Mouse (Mus musculus) brain, embryonic 18.5 days (tissue): ENCODE measurements around the gene Samd1.

ENCODE experiments used
- DNase-seq: peaks from one replicate; pipeline ENCODE4 v3.0.0-alpha.2; 2012; ENCODE audit warnings: low read depth, low spot score

The Samd1 gene

GRCm38 (mm10) chr8:83997511-83998141 lies at the start of gene Samd1:
TSS of gene Samd1 (plus strand) at chr8:83997672.
- no peak for DNase-seq

GRCm38 (mm10) chr8:83954749-83955105 lies 42.7 kb upstream of the Samd1 start:
- no peak for DNase-seq

GRCm38 (mm10) chr8:83955106-83955957 lies 42.1 kb upstream of the Samd1 start, which contains the start of the genes Gm10644 and Asf1b:
TSS of gene Gm10644 (minus strand) at chr8:83955205.
TSS of gene Asf1b (plus strand) at chr8:83955507.
- peak; percentile 100 for DNase-seq

- DNase-seq, result no peak
Observed at GRCm38 (mm10) chr8:83955958-83956218, 41.6 kb upstream of the Samd1 start.

DNA sequence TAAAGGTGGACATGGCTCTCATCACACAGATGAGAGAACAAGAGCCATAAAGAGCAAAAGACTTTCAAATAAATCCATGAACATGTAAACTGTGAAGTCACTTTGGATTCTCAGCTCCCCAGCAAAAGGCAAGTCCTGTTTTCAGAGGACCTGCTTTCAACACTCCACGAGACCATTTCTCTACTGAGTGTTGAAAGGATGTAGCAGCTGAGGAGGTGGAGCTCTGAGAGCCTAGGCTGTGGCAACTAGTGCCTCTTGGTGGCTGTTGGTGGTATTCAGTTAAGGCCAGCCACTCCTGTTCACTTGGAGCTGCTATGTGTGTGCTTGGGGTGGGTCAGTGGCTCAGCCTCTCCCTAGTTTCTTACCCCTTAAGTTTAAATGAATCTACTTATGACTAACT lies 40.7 kb upstream of the Samd1 start:
- DNase-seq, result no peak

DNA sequence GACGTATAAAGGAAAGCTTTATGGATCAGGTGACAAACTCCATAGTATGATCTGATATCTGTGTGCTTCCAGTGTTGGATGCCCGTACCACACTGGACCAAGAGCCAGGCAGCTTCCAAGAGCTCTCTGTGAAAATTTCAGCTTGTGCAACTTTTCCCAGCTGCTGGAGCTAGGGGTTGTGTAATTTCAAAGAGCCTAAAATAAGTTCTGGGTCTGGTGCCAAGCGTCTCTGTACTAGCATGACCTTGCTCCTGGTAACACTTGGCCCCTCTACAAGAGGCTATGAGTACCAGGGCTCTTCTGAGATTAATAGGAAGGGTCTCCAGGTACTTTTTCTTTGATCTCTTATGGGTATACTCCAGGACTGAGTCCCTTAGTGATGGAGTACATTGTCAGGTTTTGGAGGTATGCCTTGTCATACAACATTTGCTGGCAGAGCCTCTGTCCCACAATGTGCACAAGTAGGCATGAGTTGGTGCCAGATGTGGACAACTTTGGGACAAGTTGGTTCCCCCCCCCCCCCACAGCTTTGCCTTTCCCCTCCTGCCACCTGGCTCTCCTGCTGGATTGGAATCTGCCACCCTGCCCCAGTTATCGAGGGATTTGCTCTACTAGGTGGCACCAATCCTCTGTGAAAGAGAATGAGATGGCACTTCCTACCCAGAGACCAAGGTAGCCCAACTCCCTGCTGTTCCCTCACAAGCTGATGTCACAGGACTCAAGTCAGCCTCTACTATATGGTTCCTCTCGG lies 33.3 kb upstream of the Samd1 start:
- DNase-seq, result no peak

DNA sequence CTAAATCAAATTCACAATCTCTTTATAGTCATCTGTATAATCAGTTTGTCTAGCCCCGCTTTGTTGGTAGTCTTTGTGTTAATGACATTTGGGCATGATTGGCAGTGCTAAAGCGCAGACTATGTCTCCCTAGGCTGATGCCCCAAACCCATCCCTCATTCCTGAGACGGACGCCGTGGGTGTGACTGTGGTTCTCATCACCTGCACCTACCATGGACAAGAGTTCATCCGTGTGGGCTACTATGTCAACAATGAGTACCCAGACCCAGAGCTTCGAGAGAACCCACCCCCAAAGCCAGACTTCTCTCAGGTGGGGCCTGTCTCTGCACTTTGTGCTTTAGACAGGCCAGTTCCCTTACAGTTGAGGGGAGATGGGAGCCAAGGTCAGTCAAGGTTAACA lies 29.8 kb upstream of the Samd1 start:
- DNase-seq, result no peak

DNA sequence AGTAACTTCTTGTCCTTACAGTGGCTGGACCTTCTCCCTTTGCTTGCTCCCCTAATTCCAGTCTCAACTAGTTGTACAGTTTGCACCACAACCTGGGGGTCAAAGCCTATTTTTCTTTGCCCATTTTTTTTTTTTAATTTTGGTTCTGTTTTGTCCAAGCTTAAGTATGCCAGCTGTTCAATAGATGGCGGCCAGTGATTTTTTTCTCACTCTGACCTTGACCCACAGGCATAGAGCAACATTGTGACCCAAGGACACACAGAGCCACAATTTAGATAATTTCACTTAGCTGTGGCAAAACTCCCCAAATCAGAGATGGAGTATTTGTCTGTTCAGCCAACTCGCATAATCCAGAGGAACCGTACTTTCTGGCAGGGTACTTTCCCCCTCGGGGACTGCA lies 26.4 kb upstream of the Samd1 start:
- no peak for DNase-seq

- no peak for DNase-seq
Observed at GRCm38 (mm10) chr8:83971661-83972060, 25.8 kb upstream of the Samd1 start.

DNA sequence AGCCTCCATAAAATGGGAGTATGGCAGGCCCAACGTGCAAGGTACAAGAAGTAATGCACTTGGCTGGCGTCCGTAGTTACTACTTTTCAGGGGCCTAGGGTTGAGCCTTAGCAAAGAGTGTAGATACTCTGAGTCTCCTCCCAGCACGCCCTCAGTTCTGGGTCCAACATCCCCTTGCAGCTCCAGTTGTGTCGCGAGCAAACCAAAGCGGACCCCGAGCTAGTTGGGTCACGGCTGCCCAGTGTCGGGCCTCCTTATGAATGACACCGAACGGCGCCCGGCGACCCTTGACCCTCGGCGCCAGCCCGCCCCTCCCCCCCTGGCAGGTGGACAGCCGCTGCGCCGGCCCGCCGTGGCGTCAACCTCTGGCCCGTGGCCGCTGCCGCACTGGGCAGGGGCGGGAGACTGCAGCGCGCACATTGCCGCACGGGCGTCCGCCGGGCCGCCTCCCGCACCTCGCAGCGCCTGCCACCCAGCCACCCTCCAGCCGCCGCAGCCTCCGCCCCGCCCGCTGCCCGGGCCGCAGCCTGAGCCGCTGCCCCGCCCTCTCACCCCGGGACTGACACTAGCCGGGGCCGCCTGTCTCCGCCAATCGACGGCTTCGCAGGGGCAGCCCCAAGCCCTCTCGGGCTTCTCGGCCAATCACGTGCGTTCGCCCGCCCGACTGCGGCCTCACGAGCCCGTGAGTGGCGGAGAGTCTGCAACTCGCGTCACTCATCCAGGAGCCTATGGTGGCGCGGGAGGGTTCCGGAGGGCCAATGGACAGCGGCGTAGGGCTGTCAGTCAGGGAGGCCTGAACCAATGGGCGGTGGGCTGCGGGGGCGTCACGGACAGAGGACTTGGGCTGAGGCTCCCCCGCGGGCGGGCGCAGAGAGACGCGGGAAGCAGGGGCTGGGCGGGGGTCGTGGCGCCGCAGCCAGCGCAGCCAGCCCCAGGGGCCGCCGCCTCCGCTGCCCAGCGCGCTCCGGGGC lies 25.0 kb upstream of the Samd1 start, which contains the start of gene Prkaca:
Gene Prkaca (plus strand): TSS at position 844 of the 971 bp plus-strand sequence.
- DNase-seq, result peak; percentile 99

GRCm38 (mm10) chr8:83973161-83974031 lies 24.1 kb upstream of the Samd1 start:
- no peak for DNase-seq

- DNase-seq, result no peak
Observed at GRCm38 (mm10) chr8:83974521-83974920, 23.0 kb upstream of the Samd1 start.

DNA sequence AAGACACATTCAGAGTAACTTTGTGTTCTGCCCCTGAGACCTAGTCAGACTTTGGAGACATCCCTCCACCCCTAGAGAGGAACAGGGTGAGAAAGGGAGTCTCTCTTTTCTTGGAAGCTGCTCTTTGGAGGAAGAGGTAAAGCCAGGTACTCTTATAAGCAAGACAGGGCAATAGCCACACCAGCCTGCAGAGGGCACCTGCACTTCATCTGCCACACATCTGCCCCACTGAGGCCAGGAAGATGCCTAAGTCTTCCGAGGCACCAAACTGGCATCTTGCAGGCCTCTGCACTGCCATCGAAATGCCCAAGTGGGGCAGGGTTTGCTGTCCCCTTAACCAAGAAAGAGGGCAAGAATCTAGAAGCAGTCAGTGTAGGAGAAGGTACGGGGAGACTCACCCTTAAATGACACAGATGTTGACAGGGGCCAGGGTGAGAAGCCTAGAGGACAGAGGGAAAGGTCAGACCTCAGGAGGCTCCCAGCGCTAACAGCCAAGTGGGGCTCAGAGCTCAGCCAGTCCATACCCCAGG lies 21.3 kb upstream of the Samd1 start:
- no peak for DNase-seq

DNA sequence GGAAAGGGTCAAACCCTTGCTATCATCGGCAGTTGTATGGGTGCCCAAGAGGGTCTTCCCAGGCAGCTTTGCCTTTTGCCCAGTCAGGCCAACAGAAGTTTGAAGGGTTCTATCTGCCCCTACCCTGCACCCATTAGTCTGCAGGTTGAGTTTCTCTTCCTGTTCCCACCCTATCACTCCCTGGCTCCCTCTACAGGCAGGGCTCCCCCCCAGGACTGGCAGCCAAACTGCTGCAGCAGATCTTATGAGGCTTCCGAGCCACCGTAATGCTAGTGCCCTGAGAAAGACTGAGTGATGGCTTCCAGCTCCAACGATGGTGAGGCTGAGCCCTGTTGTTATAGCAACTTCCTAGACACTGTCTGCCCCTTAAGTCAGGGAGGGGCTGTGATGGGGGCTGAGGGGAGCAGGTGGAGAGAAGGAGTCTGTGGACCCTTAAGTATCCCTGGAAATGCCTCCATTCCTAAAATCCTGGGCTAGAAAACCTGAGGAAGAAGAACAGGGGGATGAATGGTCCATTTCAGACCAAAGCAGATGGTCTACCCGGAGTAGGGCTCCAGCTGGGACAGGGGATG lies 20.6 kb upstream of the Samd1 start:
- no peak for DNase-seq

- no peak for DNase-seq
Observed at GRCm38 (mm10) chr8:83977646-83978045, 19.8 kb upstream of the Samd1 start.

DNA sequence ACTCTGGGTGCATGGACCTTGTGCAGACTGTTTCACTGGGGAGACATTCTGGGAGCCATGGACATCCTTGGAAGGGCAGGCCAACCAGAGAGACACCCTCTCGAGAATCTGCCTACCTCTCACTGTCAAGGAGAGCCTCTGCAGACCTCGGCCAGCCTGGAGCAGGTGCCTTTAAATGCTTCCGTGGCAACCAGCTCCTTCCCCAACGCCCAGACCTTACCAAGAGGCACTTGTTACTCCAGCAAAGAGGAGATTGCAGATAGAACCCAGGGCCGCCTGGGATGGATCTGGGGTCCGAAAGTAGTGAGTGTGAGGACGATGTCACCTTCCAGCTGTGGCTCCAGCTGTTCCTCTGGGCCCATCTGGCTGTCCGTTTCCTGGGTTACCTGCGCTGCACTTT lies 19.3 kb upstream of the Samd1 start:
- no peak for DNase-seq

DNA sequence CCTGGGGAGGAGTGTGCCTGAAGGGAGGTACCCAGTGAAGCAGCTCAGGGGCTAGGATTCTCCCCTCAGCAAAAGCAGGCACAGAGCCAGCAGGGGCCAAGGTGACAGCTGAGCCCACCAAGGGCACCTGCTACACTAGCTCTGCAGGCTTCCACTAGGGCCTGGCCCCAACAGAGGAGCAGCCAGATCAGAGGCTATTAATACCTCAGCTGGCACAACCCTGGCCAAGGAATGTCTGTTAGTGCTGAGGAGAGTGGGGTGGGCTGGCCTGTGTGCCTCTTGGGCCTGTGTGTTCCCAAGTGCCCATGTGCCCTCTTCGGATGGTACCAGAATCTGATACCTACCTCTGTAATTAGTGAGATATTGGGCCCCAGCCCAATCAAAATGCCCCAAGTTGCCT lies 17.2 kb upstream of the Samd1 start:
- DNase-seq, result no peak

DNA sequence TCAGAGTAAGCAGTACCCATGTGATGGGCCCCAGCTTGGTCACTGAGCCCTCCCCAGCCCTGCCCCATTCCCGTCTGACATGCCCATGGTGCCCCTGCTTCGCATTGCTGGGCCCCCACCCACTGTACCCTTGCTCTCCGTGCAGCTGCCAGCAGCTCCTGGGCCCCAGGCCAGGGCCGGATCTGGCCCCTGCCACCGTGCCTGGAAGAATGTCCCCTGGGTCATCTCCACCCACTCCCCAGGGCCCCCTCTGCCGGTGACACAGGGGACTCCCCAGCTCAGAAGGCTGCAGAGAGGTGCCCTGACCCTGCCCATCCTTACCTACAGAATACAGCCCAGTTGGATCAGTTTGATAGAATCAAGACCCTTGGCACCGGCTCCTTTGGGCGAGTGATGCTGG lies 16.6 kb upstream of the Samd1 start:
- DNase-seq, result no peak

- DNase-seq, result no peak
Observed at GRCm38 (mm10) chr8:83981533-83981932, 15.9 kb upstream of the Samd1 start.

DNA sequence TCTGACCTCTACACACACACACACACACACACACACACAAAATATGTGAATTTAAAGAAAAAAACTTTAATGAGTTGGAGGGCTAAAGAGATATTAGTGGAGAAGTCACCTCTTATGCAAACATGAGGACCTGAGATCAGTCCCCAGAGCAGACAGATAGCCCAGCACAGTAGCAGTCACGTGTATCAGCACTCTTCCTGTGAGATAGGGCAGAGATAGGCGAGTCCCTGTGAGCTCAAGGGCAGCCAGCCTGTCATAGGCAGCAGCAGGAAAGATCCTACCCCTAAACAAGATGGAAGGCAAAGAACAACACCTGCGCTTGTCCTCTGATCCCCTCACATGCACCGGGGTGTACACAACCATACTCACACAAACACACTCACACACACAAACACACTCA lies 15.0 kb upstream of the Samd1 start:
- no peak for DNase-seq
